Mouse (Mus musculus) central nervous system, embryonic 14 days (tissue): ENCODE data around the gene Trim30c. TPM values are rescaled to one million over a fixed set of nuclear protein-coding genes. Genes with fewer than 3 reads are reported as not detected.

Source experiments
- polyA plus RNA-seq: library from polyadenylated mRNA; depleted of rRNA; stranded (reverse); fragments of >200 nt; gene quantifications from 2 replicates; pipeline ENCODE4 v1.2.3, GENCODE M21; 2012; rRNA removed

The Trim30c gene
- 0.10 and 0.18 TPM in 2 replicates for polyA plus RNA-seq

DNA sequence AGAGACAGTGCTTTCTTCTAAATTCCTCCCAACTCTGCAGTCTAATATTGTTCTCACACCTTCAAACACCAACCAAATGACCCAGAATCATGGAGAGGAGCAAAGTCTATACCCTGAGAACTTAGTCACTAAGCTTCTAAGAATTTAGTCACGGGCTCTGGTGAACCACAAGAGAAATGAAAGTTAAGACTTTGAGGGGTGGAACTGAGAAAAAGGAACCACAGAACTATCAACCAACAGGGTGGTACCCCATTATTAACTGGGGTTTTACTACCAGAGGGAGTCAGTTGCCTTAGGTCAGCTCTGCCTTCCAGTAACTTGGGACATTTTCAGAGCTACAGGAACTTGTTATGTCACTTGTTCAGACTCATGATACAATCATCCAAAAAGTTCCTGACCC, at the start of gene Trim30c:
Trim30c (minus strand) TSS at position 140 of the 400 bp plus-strand sequence.

DNA sequence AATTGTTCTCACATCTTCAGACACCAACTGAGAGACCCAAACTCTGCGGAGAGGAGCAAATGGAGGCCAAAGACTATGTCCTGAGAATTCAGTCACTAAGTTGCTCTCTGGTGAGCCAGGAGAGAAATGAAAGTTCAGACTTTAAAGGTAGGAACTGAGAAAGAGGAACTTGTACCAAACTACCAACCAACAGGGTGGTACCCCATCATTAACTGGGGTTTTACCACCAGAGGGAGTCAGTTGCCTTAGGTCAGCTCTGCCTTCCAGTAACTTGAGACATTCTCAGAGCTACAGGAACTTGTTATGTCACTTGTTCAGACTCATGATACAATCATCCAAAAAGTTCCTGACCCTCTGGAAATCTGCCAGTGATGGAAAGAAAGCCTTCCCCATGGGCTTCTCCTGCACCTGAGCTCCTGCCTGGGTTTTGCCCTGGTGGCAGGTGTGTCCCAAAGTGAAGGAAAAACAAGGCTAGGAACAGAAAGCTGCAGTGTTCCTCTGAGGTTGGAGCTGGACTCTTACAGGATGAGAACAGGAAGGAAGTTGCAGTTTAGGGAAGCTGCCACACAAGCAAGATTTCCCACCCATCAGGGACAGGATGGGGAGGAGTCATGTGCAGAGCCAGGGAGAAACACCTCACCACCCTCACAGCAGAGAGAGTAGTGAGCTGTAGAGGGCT, 30.8 kb downstream of the Trim30c start, which contains the start of gene Trim30b:
Trim30b (minus strand) TSS at position 149 of the 679 bp plus-strand sequence.

DNA sequence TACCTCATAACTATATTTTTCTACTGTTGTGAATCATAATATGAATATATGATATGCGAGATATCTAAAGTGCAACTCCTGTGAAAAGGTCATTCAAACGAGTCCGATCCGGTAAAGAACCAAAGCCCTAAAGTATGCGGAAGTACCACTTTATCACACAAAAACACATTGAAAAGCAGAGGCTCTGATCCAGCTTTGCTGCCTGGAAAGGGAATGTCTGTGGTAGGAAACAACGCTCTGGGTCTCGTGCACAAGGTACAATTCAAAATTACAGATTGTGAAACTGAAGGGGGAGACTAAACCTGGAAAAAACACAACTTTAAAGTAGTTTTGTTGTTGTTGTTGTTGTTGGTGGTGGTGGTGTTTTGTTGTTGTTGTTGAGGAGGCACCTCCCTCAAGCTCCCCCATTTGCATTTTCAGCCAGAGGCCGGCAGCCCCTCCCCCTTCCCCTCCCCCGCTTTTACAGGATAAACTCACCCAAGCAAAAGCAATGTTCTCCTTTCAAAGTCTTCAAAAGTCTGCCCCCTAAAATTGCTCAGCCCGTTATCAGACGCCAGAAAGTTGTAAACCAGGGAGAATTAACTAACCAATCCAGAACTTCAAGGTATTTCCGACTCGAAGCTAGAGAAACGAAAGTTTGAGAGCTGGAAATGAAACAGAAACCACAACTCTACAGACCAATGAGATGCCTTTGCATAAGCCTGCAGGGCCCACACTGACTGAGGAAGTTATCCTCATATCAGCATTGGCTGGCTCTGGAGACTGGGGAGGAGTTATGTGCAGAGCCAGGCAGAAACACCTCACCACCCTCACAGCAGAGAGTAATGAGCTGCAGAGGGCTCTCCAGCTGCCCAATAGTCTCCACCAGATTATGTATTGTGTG, 47.7 kb downstream of the Trim30c start, which contains the start of gene Trim12c:
Trim12c (minus strand) TSS at position 646 of the 883 bp plus-strand sequence.

Other genes starting within 250 kb of the Trim30c start
- gene Olfm5, start 236.0 kb downstream of the Trim30c start, polyA plus RNA-seq = 0.15 TPM in 1 of 2 replicates, not detected in the other
- 0.10 TPM in 2 replicates for gene Olfr648, start 217.4 kb downstream of the Trim30c start, polyA plus RNA-seq
- not detected in 2 replicates for gene Olfr649, start 204.9 kb downstream of the Trim30c start, polyA plus RNA-seq
- gene Trim6, start 182.0 kb downstream of the Trim30c start, polyA plus RNA-seq = 0.45 and 0.96 TPM in 2 replicates
- gene Trim34a, start 156.4 kb downstream of the Trim30c start, polyA plus RNA-seq = 2.0 and 2.7 TPM in 2 replicates
- 0.17 and 0.24 TPM in 2 replicates for gene Trim5, start 112.7 kb downstream of the Trim30c start, polyA plus RNA-seq
- gene Trim12a, start 85.4 kb downstream of the Trim30c start, polyA plus RNA-seq = 3.3 and 5.3 TPM in 2 replicates
- gene Trim34b, start 71.4 kb downstream of the Trim30c start, polyA plus RNA-seq = 0.02 TPM in 1 of 2 replicates, not detected in the other
- 2.0 and 2.6 TPM in 2 replicates for gene Trim12c, start 47.5 kb downstream of the Trim30c start, polyA plus RNA-seq
- gene Trim30b, start 31.0 kb downstream of the Trim30c start, polyA plus RNA-seq = 0.10 and 0.14 TPM in 2 replicates
- gene Trim30a, start 64.4 kb upstream of the Trim30c start, polyA plus RNA-seq = 1.7 and 1.9 TPM in 2 replicates
- 0.69 and 0.84 TPM in 2 replicates for gene Trim30d, start 107.0 kb upstream of the Trim30c start, polyA plus RNA-seq
- gene Olfr651, start 149.3 kb upstream of the Trim30c start, polyA plus RNA-seq = not detected in 2 replicates
- gene Olfr652, start 160.1 kb upstream of the Trim30c start, polyA plus RNA-seq = not detected in 2 replicates
- gene Olfr653, start 176.5 kb upstream of the Trim30c start, polyA plus RNA-seq = not detected in 2 replicates
- not detected in 2 replicates for gene Olfr654, start 186.2 kb upstream of the Trim30c start, polyA plus RNA-seq
- gene Olfr655, start 200.9 kb upstream of the Trim30c start, polyA plus RNA-seq = 0.05 and 0.15 TPM in 2 replicates
- gene Olfr656, start 213.1 kb upstream of the Trim30c start, polyA plus RNA-seq = not detected in 2 replicates
- not detected in 2 replicates for gene Olfr657, start 224.0 kb upstream of the Trim30c start, polyA plus RNA-seq
- gene Olfr658, start 246.5 kb upstream of the Trim30c start, polyA plus RNA-seq = 0.06 and 0.08 TPM in 2 replicates